Mouse (Mus musculus) frontal cortex, postnatal 10 days (tissue): ENCODE measurements around the gene Cdc14a.

Experiments used
- DNase-seq, 2 experiments: peaks; one replicate each; pipeline ENCODE4 v3.0.0; 2022; ENCODE audit warnings: low spot score in 2 of 2, mixed read lengths in 1 of 2

The Cdc14a gene

GRCm38 (mm10) chr3:116412954-116413724 is 10.7 kb downstream of the Cdc14a start:
- DNase-seq = no peak

- DNase-seq = no peak
Measured at GRCm38 (mm10) chr3:116410051-116410450, 13.8 kb downstream of the Cdc14a start.

GRCm38 (mm10) chr3:116409486-116409885 is 14.3 kb downstream of the Cdc14a start:
- no peak for DNase-seq

GRCm38 (mm10) chr3:116408856-116409255 is 15.0 kb downstream of the Cdc14a start:
- DNase-seq = no peak

GRCm38 (mm10) chr3:116405516-116405915 is 18.3 kb downstream of the Cdc14a start:
- no peak for DNase-seq

- DNase-seq = no peak
Measured at GRCm38 (mm10) chr3:116401436-116401835, 22.4 kb downstream of the Cdc14a start.

- no peak for DNase-seq
Measured at GRCm38 (mm10) chr3:116399349-116400090, 24.3 kb downstream of the Cdc14a start.

GRCm38 (mm10) chr3:116398543-116398942 is 25.3 kb downstream of the Cdc14a start:
- DNase-seq = no peak

- DNase-seq = no peak
Measured at GRCm38 (mm10) chr3:116397976-116398375, 25.9 kb downstream of the Cdc14a start.

- no peak for DNase-seq
Measured at GRCm38 (mm10) chr3:116397341-116397740, 26.5 kb downstream of the Cdc14a start.

GRCm38 (mm10) chr3:116396571-116396970 is 27.3 kb downstream of the Cdc14a start:
- DNase-seq = no peak

- no peak for DNase-seq
Measured at GRCm38 (mm10) chr3:116394885-116395390, 28.9 kb downstream of the Cdc14a start.

GRCm38 (mm10) chr3:116391399-116391798 is 32.4 kb downstream of the Cdc14a start:
- no peak for DNase-seq

- no peak for DNase-seq
Measured at GRCm38 (mm10) chr3:116389500-116390470, 34.0 kb downstream of the Cdc14a start.

- DNase-seq = no peak
Measured at GRCm38 (mm10) chr3:116388808-116389207, 35.0 kb downstream of the Cdc14a start.

GRCm38 (mm10) chr3:116386886-116387285 is 36.9 kb downstream of the Cdc14a start:
- DNase-seq = no peak

- no peak for DNase-seq
Measured at GRCm38 (mm10) chr3:116386342-116386741, 37.5 kb downstream of the Cdc14a start.

GRCm38 (mm10) chr3:116384319-116384718 is 39.5 kb downstream of the Cdc14a start:
- DNase-seq = no peak

- no peak for DNase-seq
Measured at GRCm38 (mm10) chr3:116380319-116380718, 43.5 kb downstream of the Cdc14a start.

GRCm38 (mm10) chr3:116375442-116375841 is 48.4 kb downstream of the Cdc14a start:
- no peak for DNase-seq

- DNase-seq = no peak
Measured at GRCm38 (mm10) chr3:116374486-116374885, 49.3 kb downstream of the Cdc14a start.

- no peak for DNase-seq
Measured at GRCm38 (mm10) chr3:116373196-116373595, 50.6 kb downstream of the Cdc14a start.
